Mouse (Mus musculus): ENCODE data around the gene Ifit3. TPM values are rescaled to one million over a fixed set of nuclear protein-coding genes. Genes with fewer than 3 reads are reported as not detected.
A peak's percentile ranks its signal among the peaks of the same experiment; 100 is the strongest.

Ifit3 gene
- polyA plus RNA-seq, 1 experiment = 7.8 TPM

DNA sequence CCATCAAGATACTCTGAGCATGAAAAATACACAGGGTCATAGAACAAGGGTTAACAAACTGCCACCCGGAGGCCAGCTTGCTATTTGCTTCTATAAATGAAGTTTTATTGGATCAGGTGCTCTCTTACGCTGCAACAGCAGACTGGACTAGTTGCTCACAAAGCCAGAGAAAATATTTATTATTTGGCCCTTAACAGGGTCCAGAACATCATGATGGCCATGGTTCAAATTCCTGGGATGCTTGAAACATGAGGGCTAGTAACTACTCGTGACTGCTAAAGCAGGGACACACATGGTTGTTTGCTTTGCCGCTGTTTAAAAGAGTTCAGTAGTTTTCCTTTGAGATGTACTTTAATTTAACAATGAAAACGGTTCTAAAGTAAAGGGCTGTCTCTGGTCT, 31.4 kb upstream of the Ifit3 start:
- DNase-seq = no peak
- H3K27ac ChIP-seq (ENCODE audit: control insufficient read depth, insufficient read depth, low read length) = no peak overlapping the region
- no peaks in the 10 kb centered on the region for H3K27me3 ChIP-seq (ENCODE audit: control insufficient read depth, insufficient read depth, low read length)
- WGBS = 76% methylated on average over 5 of the region's 5 CpGs
- H3K4me1 ChIP-seq (replicated peaks; ENCODE audit: control insufficient read depth, insufficient read depth, low read length) = peaks cover 7% of the 10 kb centered on the region; the same call in 1 of the 2 replicates
- H3K36me3 ChIP-seq (ENCODE audit: control insufficient read depth, insufficient read depth, low read length) = peaks cover 6% of the 10 kb centered on the region; the same call in 1 of the 2 replicates
- no peak overlapping the region for H3K4me3 ChIP-seq (ENCODE audit: control insufficient read depth, insufficient read depth, low read length)
- TF ChIP-seq CTCF (IDR thresholded peaks at IDR 0.05; ENCODE audit: borderline replicate concordance, control insufficient read depth, extremely low read depth, insufficient read depth, low read length, poor library complexity) = no peak

DNA sequence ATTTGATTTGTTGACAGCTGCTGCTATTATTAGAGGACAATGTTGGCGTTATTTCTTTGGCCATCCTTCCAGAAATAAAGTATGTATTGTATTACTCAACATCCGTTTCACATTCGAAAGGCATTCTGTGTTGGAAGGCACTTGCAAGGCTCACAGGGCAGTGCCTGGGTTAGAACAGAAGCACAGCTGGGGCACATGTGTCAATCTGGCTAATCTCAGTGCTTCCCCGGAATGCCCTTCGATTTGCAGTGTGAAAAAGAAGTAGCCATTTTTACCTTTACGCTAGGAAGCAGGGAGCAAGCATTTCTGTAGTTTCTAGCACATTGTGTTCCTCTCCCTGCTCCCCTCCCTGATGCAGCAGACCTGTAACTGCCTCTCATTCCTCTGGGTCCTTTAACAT, 30.3 kb upstream of the Ifit3 start:
- peak overlapping the region; percentile 49; the same call in 1 of the 2 replicates for H3K27ac ChIP-seq (ENCODE audit: control insufficient read depth, insufficient read depth, low read length)
- WGBS = 88% methylated on average over 6 of the region's 6 CpGs
- H3K36me3 ChIP-seq (ENCODE audit: control insufficient read depth, insufficient read depth, low read length) = peaks cover 6% of the 10 kb centered on the region; the same call in 1 of the 2 replicates
- no peaks in the 10 kb centered on the region for H3K27me3 ChIP-seq (ENCODE audit: control insufficient read depth, insufficient read depth, low read length)
- no peak for DNase-seq
- no peak overlapping the region for H3K4me3 ChIP-seq (ENCODE audit: control insufficient read depth, insufficient read depth, low read length)
- peaks cover 7% of the 10 kb centered on the region; the same call in 1 of the 2 replicates for H3K4me1 ChIP-seq (replicated peaks; ENCODE audit: control insufficient read depth, insufficient read depth, low read length)
- no peak for TF ChIP-seq CTCF (IDR thresholded peaks at IDR 0.05; ENCODE audit: borderline replicate concordance, control insufficient read depth, extremely low read depth, insufficient read depth, low read length, poor library complexity)
- TF ChIP-seq POLR2A (IDR thresholded peaks at IDR 0.05; ENCODE audit: control insufficient read depth, extremely low read depth, insufficient read depth, low read length, poor library complexity) = no peak

DNA sequence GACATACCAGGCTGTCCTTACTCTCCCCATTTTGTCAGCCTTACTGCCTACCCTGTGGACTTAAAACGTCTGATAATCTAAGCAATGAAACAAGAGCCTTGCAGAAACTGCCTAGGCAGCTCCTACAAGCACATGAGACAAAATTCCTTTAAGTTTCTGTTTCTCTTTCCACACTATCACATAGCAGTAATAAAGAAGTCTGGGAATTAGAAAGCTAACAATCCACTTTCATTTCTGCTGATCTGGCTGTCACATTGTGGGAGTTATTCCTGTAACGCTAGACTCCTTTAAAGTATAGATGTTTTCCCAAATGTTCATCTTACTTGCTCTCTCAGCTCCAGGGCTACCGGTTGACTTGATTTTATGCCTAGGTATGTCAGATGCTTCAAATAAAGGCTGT, 29.8 kb upstream of the Ifit3 start:
- Histone ChIP-seq H3K27me3 (ENCODE audit: control insufficient read depth, insufficient read depth, low read length) (no peaks in the 10 kb centered on the region), H3K27ac (ENCODE audit: control insufficient read depth, insufficient read depth, low read length) (peak overlapping the region; percentile 49; the same call in 1 of the 2 replicates), H3K4me1 (replicated peaks; ENCODE audit: control insufficient read depth, insufficient read depth, low read length) (peaks cover 7% of the 10 kb centered on the region; the same call in 1 of the 2 replicates), H3K36me3 (ENCODE audit: control insufficient read depth, insufficient read depth, low read length) (peaks cover 6% of the 10 kb centered on the region; the same call in 1 of the 2 replicates), H3K4me3 (ENCODE audit: control insufficient read depth, insufficient read depth, low read length) (no peak overlapping the region)
- no peak for DNase-seq
- WGBS = 85% methylated on average over 3 of the region's 3 CpGs
- TF ChIP-seq CTCF (IDR thresholded peaks at IDR 0.05; ENCODE audit: borderline replicate concordance, control insufficient read depth, extremely low read depth, insufficient read depth, low read length, poor library complexity) = no peak
- TF ChIP-seq POLR2A (IDR thresholded peaks at IDR 0.05; ENCODE audit: control insufficient read depth, extremely low read depth, insufficient read depth, low read length, poor library complexity) = no peak

DNA sequence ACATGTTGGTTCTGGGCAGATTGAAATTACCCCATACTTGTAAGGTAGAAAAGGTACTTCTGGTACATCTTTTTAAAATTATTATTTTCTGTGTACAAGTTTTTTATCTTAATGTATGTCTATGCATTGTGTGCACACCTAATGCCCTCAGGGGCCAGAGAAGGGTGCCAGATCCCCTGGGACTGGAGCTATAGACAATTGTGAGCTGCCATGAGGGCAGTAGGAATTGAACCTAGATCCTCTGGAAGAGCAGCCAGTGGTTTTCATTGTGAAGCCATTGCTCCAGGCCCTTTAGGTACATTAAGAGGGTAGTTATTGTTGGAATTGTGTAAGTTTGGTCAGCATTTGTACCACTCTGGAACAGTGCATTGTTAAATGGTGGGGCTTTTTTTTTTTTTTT, 29.3 kb upstream of the Ifit3 start:
- Histone ChIP-seq H3K27me3 (ENCODE audit: control insufficient read depth, insufficient read depth, low read length) (no peaks in the 10 kb centered on the region), H3K4me3 (ENCODE audit: control insufficient read depth, insufficient read depth, low read length) (no peak overlapping the region), H3K27ac (ENCODE audit: control insufficient read depth, insufficient read depth, low read length) (no peak overlapping the region), H3K36me3 (ENCODE audit: control insufficient read depth, insufficient read depth, low read length) (peaks cover 6% of the 10 kb centered on the region; the same call in 1 of the 2 replicates), H3K4me1 (replicated peaks; ENCODE audit: control insufficient read depth, insufficient read depth, low read length) (peaks cover 7% of the 10 kb centered on the region; the same call in 1 of the 2 replicates)
- TF ChIP-seq POLR2A (IDR thresholded peaks at IDR 0.05; ENCODE audit: control insufficient read depth, extremely low read depth, insufficient read depth, low read length, poor library complexity) = no peak
- no peak for TF ChIP-seq CTCF (IDR thresholded peaks at IDR 0.05; ENCODE audit: borderline replicate concordance, control insufficient read depth, extremely low read depth, insufficient read depth, low read length, poor library complexity)
- DNase-seq = no peak

DNA sequence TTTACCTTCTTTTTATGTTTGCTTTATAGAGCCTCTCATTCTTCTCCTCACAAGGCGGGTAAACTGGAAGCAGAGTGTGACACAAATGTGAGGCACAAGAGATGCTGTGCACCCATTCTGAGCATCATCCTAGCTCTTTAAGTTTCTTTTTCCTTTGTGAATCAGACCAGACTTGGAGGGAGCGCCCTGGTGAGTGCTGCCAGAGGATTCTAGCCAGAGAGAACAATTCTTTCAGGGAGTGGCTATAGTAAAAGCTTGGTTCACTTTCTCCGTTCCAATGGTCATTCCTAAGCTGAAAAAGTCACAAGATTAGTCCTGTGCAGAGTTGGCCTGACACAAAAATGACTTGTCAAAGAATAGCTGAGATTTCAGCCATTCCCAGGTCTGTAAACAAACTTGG, 26.7 kb upstream of the Ifit3 start:
- Histone ChIP-seq H3K27ac (ENCODE audit: control insufficient read depth, insufficient read depth, low read length) (no peak overlapping the region), H3K27me3 (ENCODE audit: control insufficient read depth, insufficient read depth, low read length) (no peaks in the 10 kb centered on the region), H3K36me3 (ENCODE audit: control insufficient read depth, insufficient read depth, low read length) (peaks cover 6% of the 10 kb centered on the region; the same call in 1 of the 2 replicates), H3K4me3 (ENCODE audit: control insufficient read depth, insufficient read depth, low read length) (no peak overlapping the region), H3K4me1 (replicated peaks; ENCODE audit: control insufficient read depth, insufficient read depth, low read length) (peaks cover 5% of the 10 kb centered on the region; the same call in 1 of the 2 replicates)
- DNase-seq = no peak
- 96% methylated on average over 3 of the region's 3 CpGs for WGBS
- TF ChIP-seq POLR2A (IDR thresholded peaks at IDR 0.05; ENCODE audit: control insufficient read depth, extremely low read depth, insufficient read depth, low read length, poor library complexity) (no peak), CTCF (IDR thresholded peaks at IDR 0.05; ENCODE audit: borderline replicate concordance, control insufficient read depth, extremely low read depth, insufficient read depth, low read length, poor library complexity) (no peak)

DNA sequence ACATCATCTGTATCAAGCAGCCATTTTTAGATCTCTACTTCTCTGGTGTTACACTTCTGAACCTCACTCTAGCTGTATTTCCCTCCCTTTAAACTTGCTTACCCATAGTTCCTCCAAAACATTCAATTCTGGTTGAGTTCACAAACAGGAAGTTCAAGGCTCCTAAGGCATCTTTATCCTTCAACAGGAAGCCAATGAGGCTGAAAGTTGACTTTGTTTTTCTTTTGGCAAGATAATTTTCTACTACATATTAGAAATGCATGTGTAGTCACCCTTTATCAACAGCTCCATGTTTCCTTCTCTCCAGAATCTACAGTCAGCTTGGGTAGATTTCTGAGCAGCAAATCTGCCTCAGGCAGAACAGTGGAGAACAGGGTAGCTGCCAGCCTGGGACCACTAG, 20.8 kb upstream of the Ifit3 start:
- Histone ChIP-seq H3K4me1 (replicated peaks; ENCODE audit: control insufficient read depth, insufficient read depth, low read length) (no peaks in the 10 kb centered on the region; the same call in none of the 2 replicates), H3K4me3 (ENCODE audit: control insufficient read depth, insufficient read depth, low read length) (no peak overlapping the region), H3K27ac (ENCODE audit: control insufficient read depth, insufficient read depth, low read length) (0 out of 2 replicates have a peak overlapping the region, but pooled peaks have one; percentile 25), H3K36me3 (ENCODE audit: control insufficient read depth, insufficient read depth, low read length) (no peaks in the 10 kb centered on the region), H3K27me3 (ENCODE audit: control insufficient read depth, insufficient read depth, low read length) (no peaks in the 10 kb centered on the region)
- DNase-seq = no peak
- TF ChIP-seq POLR2A (IDR thresholded peaks at IDR 0.05; ENCODE audit: control insufficient read depth, extremely low read depth, insufficient read depth, low read length, poor library complexity) = no peak
- no peak for TF ChIP-seq CTCF (IDR thresholded peaks at IDR 0.05; ENCODE audit: borderline replicate concordance, control insufficient read depth, extremely low read depth, insufficient read depth, low read length, poor library complexity)

All from thymus, adult 2 months (tissue).